Mouse (Mus musculus): ENCODE results near the gene Cryzl1. TPM values are rescaled to one million over a fixed set of nuclear protein-coding genes. Genes with fewer than 3 reads are reported as not detected.

Gene Cryzl1
- total and polyA plus RNA-seq, 3 experiments, result 20.2 to 44.4 TPM; not detected in 1

DNA sequence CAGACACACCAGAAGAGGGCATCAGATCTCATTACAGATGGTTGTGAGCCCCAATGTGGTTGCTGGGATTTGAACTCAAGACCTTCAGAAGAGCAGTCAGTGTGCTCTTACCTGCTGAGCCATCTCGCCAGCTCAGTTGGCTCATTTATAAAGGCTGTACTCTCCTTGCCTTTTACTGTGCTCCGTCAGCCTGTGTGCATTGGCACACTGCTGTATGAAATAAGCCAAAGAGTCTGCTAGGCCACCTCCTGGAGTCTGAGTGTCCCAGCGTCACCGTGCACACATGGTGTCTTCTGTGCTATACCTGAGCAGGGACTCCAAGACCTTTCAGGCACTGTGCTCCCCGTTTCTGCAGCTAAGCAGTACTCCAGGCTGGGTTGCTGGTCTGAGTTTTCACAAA is 41.1 kb upstream of the Cryzl1 start:
- H3K36me3 ChIP-seq (ENCODE audit: control insufficient read depth in 1 of 2, insufficient read depth in 2 of 2, low read length in 2 of 2), result no peaks in the 10 kb centered on the region; a peak in 1 of 4 replicates
- H3K79me2 ChIP-seq (ENCODE audit: control insufficient read depth, insufficient read depth, low read length, poor library complexity), result no peaks in the 10 kb centered on the region
- peaks cover 0 to 5% of the 10 kb centered on the region in 2 experiments; a peak in 1 of 4 replicates for H3K4me1 ChIP-seq (ENCODE audit: control insufficient read depth in 1 of 2, insufficient read depth in 2 of 2, low read length in 2 of 2)
- H3K27me3 ChIP-seq (ENCODE audit: control insufficient read depth in 1 of 2, insufficient read depth in 2 of 2, low read length in 2 of 2), result no peaks in the 10 kb centered on the region
- H3K9ac ChIP-seq (ENCODE audit: control insufficient read depth, low read depth, low read length, poor library complexity, severe bottlenecking), result no peak overlapping the region
- TF ChIP-seq EP300 (IDR thresholded peaks at IDR 0.05; ENCODE audit: low read depth in 1 of 2, low read length in 2 of 2), result no peak
- TF ChIP-seq MXI1 (IDR thresholded peaks at IDR 0.05; ENCODE audit: low read depth, low read length), result no peak
- TF ChIP-seq MAX (IDR thresholded peaks at IDR 0.05; ENCODE audit: low read length), result no peak
- no peak for TF ChIP-seq NRF1 (IDR thresholded peaks at IDR 0.05; ENCODE audit: insufficient read depth, low read depth, low read length, poor library complexity, severe bottlenecking)
- no peak for TF ChIP-seq ETS1 (IDR thresholded peaks at IDR 0.05; ENCODE audit: low read depth, low read length)
- TF ChIP-seq KAT2A (conservative IDR thresholded peaks at IDR 0.05; ENCODE audit: low read depth, low read length), result no peak
- no peaks in the 10 kb centered on the region for H3K9me3 ChIP-seq (replicated peaks; ENCODE audit: insufficient read depth, low read length)
- no peak overlapping the region for H3K27ac ChIP-seq (ENCODE audit: control insufficient read depth, low read depth, low read length)
- H3K4me3 ChIP-seq (ENCODE audit: control insufficient read depth in 1 of 2, insufficient read depth in 1 of 2, low read depth in 2 of 2, low read length in 2 of 2), result no peak overlapping the region
- no peak for DNase-seq (ENCODE audit: low read depth, low spot score)

DNA sequence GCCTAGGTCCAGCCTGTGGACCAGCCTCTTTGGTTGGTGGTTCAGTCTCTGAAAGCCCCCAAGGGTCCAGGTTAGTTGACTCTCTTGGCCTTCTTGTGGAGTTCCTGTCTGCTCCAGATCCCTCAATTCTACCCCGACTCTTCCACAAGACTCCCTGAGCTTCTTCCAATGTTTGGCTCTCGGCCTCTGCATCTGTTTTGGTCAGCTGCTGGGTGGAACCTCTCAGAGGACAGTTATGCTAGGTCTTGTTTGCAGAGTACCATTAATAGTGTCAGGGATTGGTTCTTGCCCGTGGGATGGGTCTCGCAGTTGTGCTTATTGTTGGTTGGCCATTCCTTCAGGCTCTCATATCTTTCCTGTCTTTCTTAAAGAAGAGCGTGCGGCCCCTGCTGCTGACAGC is 39.8 kb upstream of the Cryzl1 start:
- peaks cover 0 to 5% of the 10 kb centered on the region in 2 experiments; a peak in 1 of 4 replicates for H3K4me1 ChIP-seq (ENCODE audit: control insufficient read depth in 1 of 2, insufficient read depth in 2 of 2, low read length in 2 of 2)
- no peaks in the 10 kb centered on the region for H3K27me3 ChIP-seq (ENCODE audit: control insufficient read depth in 1 of 2, insufficient read depth in 2 of 2, low read length in 2 of 2)
- no peaks in the 10 kb centered on the region for H3K79me2 ChIP-seq (ENCODE audit: control insufficient read depth, insufficient read depth, low read length, poor library complexity)
- no peaks in the 10 kb centered on the region for H3K9me3 ChIP-seq (replicated peaks; ENCODE audit: insufficient read depth, low read length)
- H3K4me3 ChIP-seq (ENCODE audit: control insufficient read depth in 1 of 2, insufficient read depth in 1 of 2, low read depth in 2 of 2, low read length in 2 of 2), result no peak overlapping the region
- no peak overlapping the region for H3K9ac ChIP-seq (ENCODE audit: control insufficient read depth, low read depth, low read length, poor library complexity, severe bottlenecking)
- no peaks in the 10 kb centered on the region; a peak in 1 of 4 replicates for H3K36me3 ChIP-seq (ENCODE audit: control insufficient read depth in 1 of 2, insufficient read depth in 2 of 2, low read length in 2 of 2)
- no peak overlapping the region for H3K27ac ChIP-seq (ENCODE audit: control insufficient read depth, low read depth, low read length)
- TF ChIP-seq E2F4 (IDR thresholded peaks at IDR 0.05; ENCODE audit: borderline replicate concordance, low read depth, low read length), result no peak
- TF ChIP-seq KAT2A (conservative IDR thresholded peaks at IDR 0.05; ENCODE audit: low read depth, low read length), result no peak
- no peak for TF ChIP-seq ZNF384 (IDR thresholded peaks at IDR 0.05; ENCODE audit: low read depth, low read length)
- no peak for TF ChIP-seq MYB (IDR thresholded peaks at IDR 0.05; ENCODE audit: low read depth, low read length)
- no peak for TF ChIP-seq ZMIZ1 (IDR thresholded peaks at IDR 0.05; ENCODE audit: low read depth, low read length)
- TF ChIP-seq NELFE (IDR thresholded peaks at IDR 0.05; ENCODE audit: low read depth, low read length), result no peak
- no peak for TF ChIP-seq TBP (IDR thresholded peaks at IDR 0.05; ENCODE audit: low read depth, low read length)
- no peak for TF ChIP-seq EP300 (IDR thresholded peaks at IDR 0.05; ENCODE audit: low read depth in 1 of 2, low read length in 2 of 2)
- no peak for TF ChIP-seq CTCF (IDR thresholded peaks at IDR 0.05 in 2 of 3, conservative IDR thresholded peaks at IDR 0.05 in 1 of 3; ENCODE audit: control insufficient read depth in 1 of 3, insufficient read depth in 1 of 3, low read depth in 2 of 3, low read length in 3 of 3, poor library complexity in 1 of 3, severe bottlenecking in 1 of 3)
- TF ChIP-seq CHD2 (IDR thresholded peaks at IDR 0.05; ENCODE audit: low read length), result no peak
- no peak for TF ChIP-seq GATA1 (IDR thresholded peaks at IDR 0.05; ENCODE audit: low read depth, low read length)
- no peak for TF ChIP-seq MAX (IDR thresholded peaks at IDR 0.05; ENCODE audit: low read length)
- no peak for TF ChIP-seq GABPA (IDR thresholded peaks at IDR 0.05; ENCODE audit: low read depth, low read length)
- TF ChIP-seq NRF1 (IDR thresholded peaks at IDR 0.05; ENCODE audit: insufficient read depth, low read depth, low read length, poor library complexity, severe bottlenecking), result no peak
- no peak for TF ChIP-seq TCF12 (IDR thresholded peaks at IDR 0.05; ENCODE audit: low read depth, low read length)
- TF ChIP-seq HCFC1 (IDR thresholded peaks at IDR 0.05; ENCODE audit: low read depth, low read length), result no peak
- TF ChIP-seq ZKSCAN1 (IDR thresholded peaks at IDR 0.05; ENCODE audit: low read depth, low read length), result no peak
- DNase-seq (ENCODE audit: low read depth, low spot score), result no peak

Measured in MEL (cell line).